Mouse (Mus musculus) megakaryocyte, embryonic 14.5 days (primary cell): ENCODE data around the gene Fcrla.

Experiments
- FLI1 ChIP-seq: IDR thresholded peaks from 2 replicates; pipeline ENCODE4 v1.6.1; 2012; ENCODE audit warnings: low read length, inconsistent platforms, mixed read lengths
- GATA1 ChIP-seq: IDR thresholded peaks from 3 replicates; pipeline ENCODE4 v1.6.1; 2012; ENCODE audit warnings: mixed read lengths, low read length, inconsistent platforms, borderline replicate concordance

DNA sequence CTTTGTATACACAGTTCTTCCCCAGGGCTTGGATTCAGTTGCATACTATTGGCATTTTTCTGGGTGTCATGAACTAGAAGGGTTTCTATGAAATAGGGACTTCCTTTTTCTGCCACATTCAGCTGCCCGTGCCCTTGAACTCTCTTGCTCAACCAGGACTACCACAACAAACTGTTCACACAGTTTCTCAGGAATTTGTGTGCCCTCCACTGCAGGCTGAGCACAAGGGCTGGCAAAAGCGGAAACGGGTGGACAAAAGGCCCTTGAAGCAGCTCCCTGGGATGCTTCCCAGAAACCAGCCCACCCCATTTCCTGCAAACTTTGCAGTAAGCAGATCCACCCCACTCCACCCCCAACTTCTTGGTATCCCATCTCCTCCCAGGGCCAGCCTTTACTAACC, 40.2 kb upstream of the Fcrla start:
- TF ChIP-seq FLI1 (no peak), GATA1 (no peak)
